Mouse (Mus musculus) ES-Bruce4 (cell line): ENCODE data around the gene Cpsf4l. TPM values are rescaled to one million over a fixed set of nuclear protein-coding genes. Genes with fewer than 3 reads are reported as not detected.

Experiments used
- H3K27ac ChIP-seq: 2 replicates; pipeline ENCODE4 v1.5.1; 2012; ENCODE audit warnings: low read length, inconsistent platforms; ENCODE audit not compliant: insufficient read depth
- H3K27me3 ChIP-seq: 2 replicates; pipeline ENCODE4 v1.6.1; 2012; ENCODE audit warnings: mild to moderate bottlenecking, low read length, inconsistent platforms; ENCODE audit not compliant: control insufficient read depth, poor library complexity, insufficient read depth, severe bottlenecking
- H3K36me3 ChIP-seq: 2 replicates; pipeline ENCODE4 v1.6.1; 2012; ENCODE audit warnings: inconsistent platforms, mild to moderate bottlenecking, low read length, moderate library complexity; ENCODE audit not compliant: control insufficient read depth, poor library complexity, insufficient read depth, severe bottlenecking
- H3K4me1 ChIP-seq: one replicate; pipeline ENCODE4 v1.8.1; 2011; ENCODE audit warnings: low read length; ENCODE audit not compliant: control insufficient read depth, insufficient read depth
- H3K4me3 ChIP-seq: 2 replicates; pipeline ENCODE4 v1.5.1; 2011; ENCODE audit warnings: low read depth, mild to moderate bottlenecking, low read length
- H3K9ac ChIP-seq: 2 replicates; pipeline ENCODE4 v1.6.1; 2012; ENCODE audit warnings: low read depth, mild to moderate bottlenecking, inconsistent platforms; ENCODE audit not compliant: poor library complexity, severe bottlenecking
- H3K9me3 ChIP-seq: replicated peaks from 2 replicates; pipeline ENCODE4 v1.6.1; 2012; ENCODE audit warnings: mild to moderate bottlenecking, low read length, inconsistent platforms; ENCODE audit not compliant: control insufficient read depth, poor library complexity, insufficient read depth, severe bottlenecking
- CTCF ChIP-seq: IDR thresholded peaks from one replicate; pipeline ENCODE4 v1.8.1; 2011; ENCODE audit warnings: low read depth, low read length
- EP300 ChIP-seq: IDR thresholded peaks from 2 replicates; pipeline ENCODE4 v1.6.1; 2011; ENCODE audit warnings: low read depth, low read length; ENCODE audit not compliant: insufficient read depth
- POLR2A ChIP-seq: IDR thresholded peaks from one replicate; pipeline ENCODE4 v1.8.1; 2011; ENCODE audit warnings: low read length; ENCODE audit not compliant: insufficient read depth
- polyA plus RNA-seq: library from polyadenylated mRNA; stranded (reverse); fragments of >200 nt; gene quantifications from 2 replicates; pipeline ENCODE4 v1.2.4, GENCODE M21; 2011; ENCODE audit warnings: low read depth; ENCODE audit not compliant: missing spikeins, insufficient read depth, insufficient read length

The Cpsf4l gene
- polyA plus RNA-seq: 18.0 and 18.1 TPM in 2 replicates

- H3K4me1 ChIP-seq: peaks cover 14% of the 10 kb centered on the region
- peak within 1 kb of the TSS; percentile 97 for H3K27ac ChIP-seq
- TF ChIP-seq EP300: peak; percentile 96
- TF ChIP-seq POLR2A: peak; percentile 89
- TF ChIP-seq CTCF: no peak
- H3K9me3 ChIP-seq: no peaks in the 10 kb centered on the region
- H3K4me3 ChIP-seq: peak within 1 kb of the TSS; percentile 87
- peak within 1 kb of the TSS; percentile 75 for H3K9ac ChIP-seq
- H3K36me3 ChIP-seq: no peaks in the 10 kb centered on the region
- no peaks in the 10 kb centered on the region for H3K27me3 ChIP-seq
Observed at GRCm38 (mm10) chr11:113709731-113710256, at the start of gene Cpsf4l. Gene Cpsf4l, minus strand, starts transcription at chr11:113710017.

GRCm38 (mm10) chr11:113758851-113759250 lies 49.0 kb upstream of the Cpsf4l start:
- no peak overlapping the region for H3K9ac ChIP-seq

GRCm38 (mm10) chr11:113756578-113756977 lies 46.8 kb upstream of the Cpsf4l start:
- H3K9me3 ChIP-seq: no peaks in the 10 kb centered on the region
- no peaks in the 10 kb centered on the region for H3K36me3 ChIP-seq
- H3K9ac ChIP-seq: no peak overlapping the region
- no peak overlapping the region for H3K4me3 ChIP-seq
- TF ChIP-seq POLR2A (no peak), CTCF (no peak), EP300 (no peak)
- H3K4me1 ChIP-seq: peaks cover 2% of the 10 kb centered on the region
- H3K27me3 ChIP-seq: no peaks in the 10 kb centered on the region
- H3K27ac ChIP-seq: no peak overlapping the region

More at GRCm38 (mm10) chr11:113758851-113759250, 49.0 kb upstream of the Cpsf4l start:
- Histone ChIP-seq H3K27me3 (no peaks in the 10 kb centered on the region), H3K9me3 (no peaks in the 10 kb centered on the region), H3K27ac (no peak overlapping the region), H3K4me1 (peaks cover 2% of the 10 kb centered on the region), H3K4me3 (no peak overlapping the region), H3K36me3 (no peaks in the 10 kb centered on the region)
- no peak for TF ChIP-seq EP300
- TF ChIP-seq POLR2A: no peak
- TF ChIP-seq CTCF: no peak

DNA sequence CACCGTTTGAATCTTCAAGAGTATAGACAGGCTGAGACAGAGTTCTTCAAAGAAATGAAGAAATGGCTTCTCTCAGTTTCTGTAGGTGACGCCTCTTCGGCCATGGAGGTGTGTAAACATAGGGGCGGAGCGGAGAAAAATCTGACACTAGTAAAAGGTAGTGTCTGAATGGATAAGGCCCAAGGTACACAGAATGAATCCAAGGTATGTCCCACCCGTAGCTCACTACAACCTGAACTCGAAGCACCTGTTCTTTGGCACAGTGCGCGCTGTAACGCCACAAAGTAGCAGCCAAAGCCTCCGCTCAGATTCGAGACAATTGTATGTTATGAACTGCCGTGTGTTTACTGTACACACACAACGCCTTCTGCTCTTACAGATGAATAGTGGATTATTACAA lies 46.1 kb upstream of the Cpsf4l start:
- Histone ChIP-seq H3K27ac (no peak overlapping the region), H3K27me3 (no peaks in the 10 kb centered on the region), H3K36me3 (no peaks in the 10 kb centered on the region), H3K4me3 (no peak overlapping the region), H3K9me3 (no peaks in the 10 kb centered on the region), H3K4me1 (peaks cover 2% of the 10 kb centered on the region), H3K9ac (no peak overlapping the region)
- TF ChIP-seq POLR2A (no peak), EP300 (no peak), CTCF (no peak)

GRCm38 (mm10) chr11:113754845-113755244 lies 45.0 kb upstream of the Cpsf4l start:
- Histone ChIP-seq H3K4me3 (no peak overlapping the region), H3K27me3 (no peaks in the 10 kb centered on the region), H3K9me3 (no peaks in the 10 kb centered on the region), H3K27ac (0 out of 2 replicates have a peak overlapping the region, but pooled peaks have one; percentile 13), H3K4me1 (peaks cover 2% of the 10 kb centered on the region), H3K36me3 (no peaks in the 10 kb centered on the region), H3K9ac (no peak overlapping the region)
- no peak for TF ChIP-seq CTCF
- TF ChIP-seq POLR2A: no peak
- no peak for TF ChIP-seq EP300

- H3K9me3 ChIP-seq: no peaks in the 10 kb centered on the region
- no peaks in the 10 kb centered on the region for H3K36me3 ChIP-seq
- peak overlapping the region; percentile 77 for H3K9ac ChIP-seq
- peaks cover 6% of the 10 kb centered on the region for H3K4me1 ChIP-seq
- TF ChIP-seq EP300 (no peak), POLR2A (no peak), CTCF (no peak)
- H3K4me3 ChIP-seq: peak overlapping the region; percentile 68
- H3K27me3 ChIP-seq: no peaks in the 10 kb centered on the region
- no peak overlapping the region for H3K27ac ChIP-seq
Observed at GRCm38 (mm10) chr11:113752685-113753430, 43.0 kb upstream of the Cpsf4l start.
